Mouse (Mus musculus): ENCODE data around the gene Plekha7. TPM values are rescaled to one million over a fixed set of nuclear protein-coding genes. Genes with fewer than 3 reads are reported as not detected.

The Plekha7 gene
- total RNA-seq, 2 experiments from 2014 or later = 0.42 to 1.6 TPM

GRCm38 (mm10) chr7:116230811-116231609 lies 77.2 kb downstream of the Plekha7 start:
- no peak for ATAC-seq (replicated peaks; ENCODE audit: low FRiP score, low TSS enrichment, poor library complexity, severe bottlenecking)

- no peak for ATAC-seq (replicated peaks; ENCODE audit: low FRiP score, low TSS enrichment, poor library complexity, severe bottlenecking)
Observed at GRCm38 (mm10) chr7:116226877-116227282, 81.3 kb downstream of the Plekha7 start.

GRCm38 (mm10) chr7:116226316-116226715 lies 81.9 kb downstream of the Plekha7 start:
- no peak for ATAC-seq (replicated peaks; ENCODE audit: low FRiP score, low TSS enrichment, poor library complexity, severe bottlenecking)

DNA sequence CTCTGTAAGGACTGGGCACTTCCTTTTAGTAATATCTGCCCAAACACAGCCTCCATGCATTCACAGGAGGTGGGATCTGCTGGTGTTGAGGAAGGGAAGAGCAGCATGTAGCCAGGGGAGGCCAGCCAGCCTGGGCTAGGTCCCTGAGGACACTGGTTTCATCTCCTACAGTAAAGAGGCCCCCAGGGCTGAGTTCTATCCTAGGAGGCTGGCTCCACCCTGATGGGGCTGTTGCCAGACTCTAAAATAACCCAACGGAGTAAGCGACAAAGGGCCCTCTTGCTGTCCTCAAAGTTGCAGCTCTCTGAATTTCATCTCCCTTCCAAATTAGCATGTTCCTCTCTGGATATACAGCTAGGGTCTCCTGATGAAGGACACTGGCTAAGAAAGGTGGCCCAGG lies 83.6 kb downstream of the Plekha7 start:
- no peak for ATAC-seq (replicated peaks; ENCODE audit: low FRiP score, low TSS enrichment, poor library complexity, severe bottlenecking)

GRCm38 (mm10) chr7:116223010-116223783 lies 85.0 kb downstream of the Plekha7 start:
- no peak for ATAC-seq (replicated peaks; ENCODE audit: low FRiP score, low TSS enrichment, poor library complexity, severe bottlenecking)

DNA sequence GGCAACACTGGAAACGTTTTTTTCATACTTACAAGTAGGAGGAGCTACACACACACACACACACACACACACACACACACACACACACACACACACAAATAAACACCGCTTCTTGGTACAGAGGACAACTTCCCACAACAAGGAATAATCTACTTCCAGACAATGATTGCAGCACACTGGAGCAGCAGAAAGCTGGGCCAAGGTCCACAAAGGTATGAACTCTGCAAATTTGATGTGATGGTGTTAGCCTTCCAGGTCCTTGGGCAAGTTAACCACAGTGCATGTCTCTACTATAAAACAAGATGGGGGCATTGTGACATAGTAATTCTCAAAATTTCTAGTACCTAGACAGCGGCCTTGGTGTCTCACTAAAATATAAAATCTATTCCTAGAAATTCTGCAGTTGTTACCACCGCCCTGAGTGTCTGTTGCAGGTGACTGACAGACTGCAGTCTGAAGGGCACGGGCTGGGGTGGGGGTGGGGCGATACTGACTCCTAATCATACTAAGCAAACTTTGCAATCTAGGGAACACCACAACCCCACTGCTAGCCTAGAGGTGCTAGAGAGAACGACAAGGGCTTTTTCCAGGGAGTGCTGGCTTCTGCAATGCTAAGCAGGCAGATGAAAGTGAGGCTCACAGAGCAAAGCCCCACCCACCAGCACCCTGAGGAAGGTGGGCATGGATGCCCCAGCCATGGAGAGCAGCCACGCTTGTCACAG lies 85.7 kb downstream of the Plekha7 start:
- ATAC-seq (replicated peaks; ENCODE audit: low FRiP score, low TSS enrichment, poor library complexity, severe bottlenecking) = 0 out of 2 replicates have a peak, but pooled peaks have one; percentile 43

GRCm38 (mm10) chr7:116221883-116222282 lies 86.3 kb downstream of the Plekha7 start:
- ATAC-seq (replicated peaks; ENCODE audit: low FRiP score, low TSS enrichment, poor library complexity, severe bottlenecking) = no peak

- ATAC-seq (replicated peaks; ENCODE audit: low FRiP score, low TSS enrichment, poor library complexity, severe bottlenecking) = no peak
Observed at GRCm38 (mm10) chr7:116220103-116220707, 88.0 kb downstream of the Plekha7 start.

GRCm38 (mm10) chr7:116217747-116218146 lies 90.4 kb downstream of the Plekha7 start:
- no peak for ATAC-seq (replicated peaks; ENCODE audit: low FRiP score, low TSS enrichment, poor library complexity, severe bottlenecking)

- ATAC-seq (replicated peaks; ENCODE audit: low FRiP score, low TSS enrichment, poor library complexity, severe bottlenecking) = no peak
Observed at GRCm38 (mm10) chr7:116211904-116212303, 96.3 kb downstream of the Plekha7 start.

DNA sequence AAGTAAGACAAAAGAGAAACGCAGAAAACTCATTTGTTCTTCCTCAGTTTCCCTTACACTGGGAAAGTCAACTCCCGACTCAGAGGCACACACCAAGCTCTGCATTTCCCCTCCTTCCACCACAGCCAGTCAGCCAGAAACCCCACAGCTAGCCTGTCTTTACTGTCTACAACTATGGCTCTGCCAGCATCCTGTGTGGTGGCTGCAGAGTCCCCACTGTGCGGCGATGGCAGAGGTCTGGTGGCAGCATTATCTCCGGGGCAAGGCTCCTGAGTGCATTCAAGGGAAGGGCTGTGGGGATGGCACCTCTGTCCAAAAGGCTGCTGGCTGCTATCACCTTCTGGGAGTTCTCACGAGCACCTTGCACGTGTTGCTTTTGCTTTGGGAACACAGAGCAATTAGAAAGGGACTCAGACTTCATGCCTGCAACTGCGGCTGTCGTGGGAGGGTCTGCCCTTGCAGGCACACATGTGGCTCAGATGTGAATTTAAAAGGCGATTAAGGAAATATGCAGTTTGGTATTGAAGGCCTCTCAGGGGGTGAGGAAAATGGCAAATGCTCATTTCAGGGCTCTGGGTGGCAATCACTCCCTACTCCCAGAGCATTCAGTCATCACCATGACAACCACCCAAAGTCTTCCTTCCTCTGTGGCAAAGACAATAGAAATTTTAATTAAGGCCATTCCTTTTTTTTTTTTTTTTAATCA lies 98.1 kb downstream of the Plekha7 start:
- ATAC-seq (replicated peaks; ENCODE audit: low FRiP score, low TSS enrichment, poor library complexity, severe bottlenecking) = no peak

- ATAC-seq (replicated peaks; ENCODE audit: low FRiP score, low TSS enrichment, poor library complexity, severe bottlenecking) = no peak
Observed at GRCm38 (mm10) chr7:116208880-116209279, 99.3 kb downstream of the Plekha7 start.

- no peak for ATAC-seq (replicated peaks; ENCODE audit: low FRiP score, low TSS enrichment, poor library complexity, severe bottlenecking)
Observed at GRCm38 (mm10) chr7:116206806-116207571, 101.2 kb downstream of the Plekha7 start.

DNA sequence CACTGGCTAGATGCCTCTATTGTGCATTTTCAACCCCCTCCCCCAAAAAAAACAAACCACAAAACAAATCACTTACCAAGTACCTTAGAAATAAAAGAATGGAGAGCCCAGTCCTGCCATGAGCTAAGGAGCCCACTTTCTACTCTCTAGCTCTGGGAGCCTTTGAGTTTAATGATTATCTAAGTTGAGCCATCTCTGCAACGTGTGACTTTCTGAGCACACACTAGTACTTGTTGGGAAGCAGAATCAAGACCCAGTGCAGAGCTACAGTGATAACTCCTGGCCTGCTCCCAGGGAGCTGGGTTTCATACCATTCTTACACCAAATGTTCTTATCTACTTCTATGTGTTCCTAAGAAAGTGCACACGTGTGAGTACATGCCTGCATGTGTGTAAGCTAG lies 102.7 kb downstream of the Plekha7 start:
- ATAC-seq (replicated peaks; ENCODE audit: low FRiP score, low TSS enrichment, poor library complexity, severe bottlenecking) = no peak

DNA sequence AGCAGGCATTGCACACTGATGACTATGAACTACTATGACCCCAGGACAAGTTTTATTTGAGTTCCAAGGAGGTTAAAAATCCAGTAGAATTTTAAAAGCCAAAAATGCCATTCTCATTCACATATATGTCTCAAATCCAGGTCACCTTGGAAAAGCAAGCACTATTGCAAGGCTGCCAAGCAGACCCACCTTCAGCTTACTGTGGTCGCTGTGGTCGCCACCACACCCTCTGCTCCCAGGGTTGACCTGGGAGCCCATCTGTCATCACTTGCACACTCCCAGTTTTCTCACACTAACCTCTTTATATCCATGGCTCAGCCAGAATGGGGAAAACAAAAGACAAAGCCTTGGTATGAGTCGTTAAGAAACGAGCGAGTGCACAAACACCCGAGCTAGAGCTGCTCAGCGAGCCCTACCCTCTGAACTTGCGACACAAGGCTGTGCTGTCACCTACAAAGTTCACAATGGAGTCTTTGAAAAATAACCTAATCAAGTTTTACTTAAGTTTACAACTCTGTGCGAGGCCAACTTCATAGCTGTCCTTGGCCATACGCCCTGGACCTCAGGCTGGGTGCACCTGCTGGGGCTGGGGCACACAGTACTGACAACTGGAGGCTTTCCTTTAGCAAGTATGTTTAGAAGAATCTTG lies 106.0 kb downstream of the Plekha7 start:
- ATAC-seq (replicated peaks; ENCODE audit: low FRiP score, low TSS enrichment, poor library complexity, severe bottlenecking) = no peak

DNA sequence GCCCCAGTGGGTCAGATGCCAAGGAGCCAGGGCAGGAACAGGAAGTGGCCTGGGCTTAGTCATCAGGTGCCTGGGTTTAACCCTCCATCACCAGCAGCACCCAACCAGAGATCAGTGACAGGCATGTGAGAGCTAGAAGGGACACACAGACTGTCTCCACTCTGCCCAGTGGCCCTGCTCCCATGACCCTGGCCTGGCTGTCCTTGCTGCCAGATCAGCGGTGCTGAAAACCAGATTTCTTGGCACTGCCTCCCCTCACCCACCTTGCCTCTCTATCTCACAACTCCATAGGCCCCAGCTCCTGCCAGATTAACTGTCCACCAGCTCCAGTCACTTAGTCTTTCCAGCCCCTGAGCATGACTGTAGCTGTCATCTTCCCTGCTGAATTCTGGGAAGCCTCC lies 107.2 kb downstream of the Plekha7 start:
- ATAC-seq (replicated peaks; ENCODE audit: low FRiP score, low TSS enrichment, poor library complexity, severe bottlenecking) = no peak

DNA sequence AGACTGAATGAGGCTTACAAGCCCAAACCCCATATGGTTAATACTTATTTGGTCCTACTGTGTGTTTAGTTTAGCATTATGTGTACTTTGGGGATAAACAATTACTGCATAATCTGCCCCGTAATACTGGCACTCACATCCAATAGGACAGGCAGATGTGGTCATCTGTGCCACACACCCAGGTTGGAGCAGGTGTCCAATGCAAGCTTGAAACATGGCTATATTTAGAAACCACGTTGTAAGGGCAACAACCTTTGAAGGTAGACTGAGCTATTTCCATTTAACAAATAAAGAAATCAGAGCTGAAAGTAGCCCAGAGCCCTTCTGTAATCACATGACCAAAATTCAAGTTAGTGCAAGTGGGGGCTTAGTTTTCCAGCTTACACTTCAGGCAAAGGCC lies 107.6 kb downstream of the Plekha7 start:
- no peak for ATAC-seq (replicated peaks; ENCODE audit: low FRiP score, low TSS enrichment, poor library complexity, severe bottlenecking)

- no peak for ATAC-seq (replicated peaks; ENCODE audit: low FRiP score, low TSS enrichment, poor library complexity, severe bottlenecking)
Observed at GRCm38 (mm10) chr7:116198902-116199301, 109.3 kb downstream of the Plekha7 start.

Measured in megakaryocyte-erythroid progenitor cell, adult 5-6 weeks (primary cell).